1 mouse cellular context compared by ENCODE assay signal in the genomic region with DNA sequence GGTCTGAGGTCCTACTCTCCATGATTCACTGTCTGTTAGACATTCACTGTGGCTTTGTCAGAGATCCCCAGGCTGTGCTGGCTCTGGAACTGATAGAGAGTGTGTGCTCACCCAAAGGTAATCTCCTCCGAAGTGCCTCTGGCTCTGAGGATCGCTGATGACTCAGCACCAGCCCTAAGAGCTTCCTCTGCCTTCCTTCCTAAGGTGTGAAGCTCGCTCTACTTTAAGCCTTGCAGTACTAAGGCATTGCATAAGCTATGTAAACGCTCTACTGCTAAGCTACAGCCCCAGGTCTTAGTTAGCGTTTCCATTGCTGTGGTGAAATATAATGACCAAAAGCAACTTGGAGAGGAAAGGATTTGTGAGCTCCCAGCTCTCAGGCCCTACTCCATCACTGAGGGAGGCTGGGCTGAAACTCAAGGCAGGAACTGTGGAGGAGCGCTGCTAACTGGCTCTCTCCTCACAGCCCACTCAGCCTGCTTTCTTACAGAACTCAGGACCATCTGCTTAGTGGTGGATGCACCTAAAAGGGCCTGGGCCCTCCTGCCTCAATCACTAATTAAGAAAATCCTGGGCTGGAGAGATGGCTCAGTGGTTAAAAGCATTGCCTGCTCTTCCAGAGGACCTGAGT.
TF ChIP-seq lines count a peak whose summit lies in the region.

No protein-coding gene starts in this region.

TF ChIP-seq in MEL, 35 proteins besides CTCF, POLR2A, EP300 and RAD21 (continued from another document):
- TF ChIP-seq MAFK (IDR thresholded peaks at IDR 0.05; ENCODE audit: borderline replicate concordance, low read depth, low read length) (peak; percentile 41; the same call in 1 of the 2 replicates), MYB (IDR thresholded peaks at IDR 0.05; ENCODE audit: low read depth, low read length) (no peak), POLR2AphosphoS2 (IDR thresholded peaks at IDR 0.05; ENCODE audit: low read length) (no peak), GATA1 (IDR thresholded peaks at IDR 0.05; ENCODE audit: low read depth, low read length) (peak; percentile 39; the same call in 1 of the 2 replicates), USF1 (IDR thresholded peaks at IDR 0.05; ENCODE audit: low read depth, low read length) (no peak), SMC3 (IDR thresholded peaks at IDR 0.05; ENCODE audit: low read depth, low read length) (no peak), HCFC1 (IDR thresholded peaks at IDR 0.05; ENCODE audit: low read depth, low read length) (no peak), MYC (IDR thresholded peaks at IDR 0.05; ENCODE audit: low read depth, low read length) (no peak), GABPA (IDR thresholded peaks at IDR 0.05; ENCODE audit: low read depth, low read length) (no peak), BHLHE40 (IDR thresholded peaks at IDR 0.05; ENCODE audit: borderline replicate concordance, low read depth, low read length) (no peak), MAZ (IDR thresholded peaks at IDR 0.05; ENCODE audit: low read depth, low read length) (no peak), RCOR1 (IDR thresholded peaks at IDR 0.05; ENCODE audit: low read depth, low read length) (peak; percentile 9; the same call in 1 of the 2 replicates), NRF1 (IDR thresholded peaks at IDR 0.05; ENCODE audit: insufficient read depth, low read depth, low read length, poor library complexity, severe bottlenecking) (no peak), ELF1 (IDR thresholded peaks at IDR 0.05; ENCODE audit: low read depth, low read length) (no peak)
TF ChIP-seq in MEL: peak in this region for 5.
